Comparison of ENCODE assay signal across 11 mouse cellular contexts in genomic region chr10:111509981-111510380, GRCm38 (mm10). TPM values are rescaled to one million over a fixed set of nuclear protein-coding genes. Genes with fewer than 3 reads are reported as not detected.
A peak's percentile ranks its signal among the peaks of the same experiment; 100 is the strongest.
DNase-seq lines count a peak whose midpoint lies in the region; ATAC-seq and TF ChIP-seq lines count a peak whose summit lies in the region.
"Had no signal": no experiment of that assay in that cellular context is flagged by ENCODE, and none has a peak within 500 bp of the region (broad histone marks: within the 10 kb centered on the region; RNA-seq: fewer than 3 reads in every experiment).

No protein-coding gene starts in this region.

- no peaks in the 10 kb centered on the region for H3K36me3 ChIP-seq in forebrain, embryonic 16.5 days (ENCODE audit: control insufficient read depth, insufficient read depth)
- no peaks in the 10 kb centered on the region for H3K36me3 ChIP-seq in forebrain, embryonic 15.5 days
- H3K36me3 ChIP-seq in kidney, postnatal 0 days (ENCODE audit: insufficient read depth, low read length): no peaks in the 10 kb centered on the region
- H3K36me3 ChIP-seq in hindbrain, postnatal 0 days (ENCODE audit: insufficient read depth, low read length): no peaks in the 10 kb centered on the region

- WGBS in forebrain, embryonic 16.5 days: 85% methylated on average over 7 of the region's 7 CpGs
- WGBS in forebrain, embryonic 15.5 days: 88% methylated on average over 7 of the region's 7 CpGs
- 64% methylated on average over 7 of the region's 7 CpGs for WGBS in kidney, postnatal 0 days
- 71% methylated on average over 7 of the region's 7 CpGs for WGBS in hindbrain, postnatal 0 days

- H3K4me1 ChIP-seq in forebrain, embryonic 16.5 days (replicated peaks; ENCODE audit: control insufficient read depth, insufficient read depth, low read length): peaks cover 24% of the 10 kb centered on the region
- H3K4me1 ChIP-seq in forebrain, embryonic 15.5 days: peaks cover 22% of the 10 kb centered on the region
- H3K4me1 ChIP-seq in kidney, postnatal 0 days (replicated peaks; ENCODE audit: insufficient read depth, low read length): peaks cover 13% of the 10 kb centered on the region; the same call in 1 of the 2 replicates
- no peaks in the 10 kb centered on the region for H3K4me1 ChIP-seq in hindbrain, postnatal 0 days (ENCODE audit: insufficient read depth, low read length)

- H3K9me3 ChIP-seq in forebrain, embryonic 16.5 days (ENCODE audit: control insufficient read depth, low read length): no peaks in the 10 kb centered on the region
- H3K9me3 ChIP-seq in forebrain, embryonic 15.5 days: no peaks in the 10 kb centered on the region
- H3K9me3 ChIP-seq in kidney, postnatal 0 days (replicated peaks; ENCODE audit: low read length): no peaks in the 10 kb centered on the region
- H3K9me3 ChIP-seq in hindbrain, postnatal 0 days (ENCODE audit: low read length): no peaks in the 10 kb centered on the region

- DNase-seq in kidney, postnatal 0 days (ENCODE audit: low spot score): no peak
- DNase-seq in kidney, adult 9 months: no peak
- peak; percentile 42 for DNase-seq in 3134 (ENCODE audit: extremely low read depth, insufficient read length, low spot score)
- no peak for DNase-seq in hindbrain, postnatal 0 days (ENCODE audit: low spot score)
- DNase-seq: B cell, adult 2 months; cerebellum, postnatal 14 days had no signal

- H3K4me2 ChIP-seq in forebrain, embryonic 16.5 days (ENCODE audit: low read length): peak overlapping the region; percentile 47
- no peak overlapping the region for H3K4me2 ChIP-seq in forebrain, embryonic 15.5 days (replicated peaks)
- peak overlapping the region; percentile 81; the same call in 1 of the 2 replicates for H3K4me2 ChIP-seq in kidney, postnatal 0 days (ENCODE audit: low read length)
- peak overlapping the region; percentile 83 for H3K4me2 ChIP-seq in hindbrain, postnatal 0 days (ENCODE audit: low read depth, low read length)

- H3K9ac ChIP-seq in forebrain, embryonic 16.5 days (replicated peaks; ENCODE audit: low read depth, low read length): no peak overlapping the region
- H3K9ac ChIP-seq in forebrain, embryonic 15.5 days (replicated peaks): no peak overlapping the region
- no peak overlapping the region for H3K9ac ChIP-seq in kidney, postnatal 0 days (ENCODE audit: low read depth, low read length)
- H3K9ac ChIP-seq in hindbrain, postnatal 0 days (replicated peaks; ENCODE audit: low read length): no peak overlapping the region

- H3K27me3 ChIP-seq in forebrain, embryonic 16.5 days (replicated peaks; ENCODE audit: control insufficient read depth, insufficient read depth, low read length): no peaks in the 10 kb centered on the region
- no peaks in the 10 kb centered on the region for H3K27me3 ChIP-seq in forebrain, embryonic 15.5 days
- H3K27me3 ChIP-seq in kidney, postnatal 0 days (ENCODE audit: insufficient read depth, low read length): no peaks in the 10 kb centered on the region
- no peaks in the 10 kb centered on the region for H3K27me3 ChIP-seq in hindbrain, postnatal 0 days (ENCODE audit: insufficient read depth, low read length)
- H3K27me3 ChIP-seq: Patski had no signal

- H3K4me3 ChIP-seq in forebrain, embryonic 16.5 days (replicated peaks; ENCODE audit: low read length): no peak overlapping the region
- H3K4me3 ChIP-seq in forebrain, embryonic 15.5 days: no peak overlapping the region
- no peak overlapping the region for H3K4me3 ChIP-seq in kidney, postnatal 0 days (replicated peaks; ENCODE audit: low read depth, low read length)
- H3K4me3 ChIP-seq in hindbrain, postnatal 0 days (ENCODE audit: low read length): peak overlapping the region; percentile 78; the same call in 1 of the 2 replicates

- no peak for TF ChIP-seq CTCF in kidney, postnatal 0 days (IDR thresholded peaks at IDR 0.05; ENCODE audit: low read depth)
- TF ChIP-seq CTCF in hindbrain, postnatal 0 days (IDR thresholded peaks at IDR 0.05; ENCODE audit: low read depth): no peak

- ATAC-seq in forebrain, embryonic 16.5 days: no peak
- no peak for ATAC-seq in forebrain, embryonic 15.5 days (replicated peaks)
- no peak for ATAC-seq in kidney, postnatal 0 days (replicated peaks; ENCODE audit: low FRiP score, low read depth)
- ATAC-seq in hindbrain, postnatal 0 days: no peak
- ATAC-seq in monocyte, adult 5-6 weeks (replicated peaks; ENCODE audit: insufficient number of reproducible peaks, low FRiP score, low TSS enrichment, poor library complexity, severe bottlenecking): no peak
- no peak for ATAC-seq in CD4-positive, CD25-positive, alpha-beta regulatory T cell, adult 4 months
- ATAC-seq: Patski had no signal

- no peak overlapping the region for H3K27ac ChIP-seq in forebrain, embryonic 16.5 days (ENCODE audit: low read length)
- H3K27ac ChIP-seq in forebrain, embryonic 15.5 days (replicated peaks): no peak overlapping the region
- no peak overlapping the region for H3K27ac ChIP-seq in kidney, postnatal 0 days
- H3K27ac ChIP-seq in hindbrain, postnatal 0 days: peak overlapping the region; percentile 59; the same call in 1 of the 2 replicates

RNA-seq across cellular contexts. Expression of gene Phlda1, which starts 3.9 kb away (rescaled TPM):
- 24.4 and 25.3 TPM in 2 replicates for polyA plus RNA-seq in forebrain, embryonic 16.5 days (2015; fragmentation: Nextera tagmentation; extraction: Ambion mirVana)
- polyA plus RNA-seq in forebrain, embryonic 15.5 days (2015; fragmentation: Nextera tagmentation; extraction: Ambion mirVana): 23.3 and 24.3 TPM in 2 replicates
- polyA plus RNA-seq in kidney, postnatal 0 days (2015; fragmentation: Nextera tagmentation; extraction: Ambion mirVana): 25.3 and 29.5 TPM in 2 replicates
- total RNA-seq in hindbrain, postnatal 0 days (2014; rRNA removed): 7.0 and 8.4 TPM in 2 replicates
- polyA plus RNA-seq in hindbrain, postnatal 0 days (2015; fragmentation: Nextera tagmentation; extraction: Ambion mirVana): 36.2 and 39.4 TPM in 2 replicates
- 0.19 to 4.2 TPM (median 1.3 TPM) in 3 replicates for total RNA-seq in monocyte, adult 5-6 weeks (2017)
- 1 to 10 TPM; 5.8 to 9.9 TPM for polyA plus RNA-seq in CD4-positive, CD25-positive, alpha-beta regulatory T cell, adult 4 months (2017; shearing (Covaris generic))

RNA-seq across cellular contexts. Expression of gene Nap1l1, which starts 37.0 kb away (rescaled TPM):
- polyA plus RNA-seq in forebrain, embryonic 16.5 days (2015; fragmentation: Nextera tagmentation; extraction: Ambion mirVana): 199 and 215 TPM in 2 replicates
- 210 and 219 TPM in 2 replicates for polyA plus RNA-seq in forebrain, embryonic 15.5 days (2015; fragmentation: Nextera tagmentation; extraction: Ambion mirVana)
- 171 and 174 TPM in 2 replicates for polyA plus RNA-seq in kidney, postnatal 0 days (2015; fragmentation: Nextera tagmentation; extraction: Ambion mirVana)
- total RNA-seq in hindbrain, postnatal 0 days (2014; rRNA removed): 45.4 and 48.7 TPM in 2 replicates
- 174 and 197 TPM in 2 replicates for polyA plus RNA-seq in hindbrain, postnatal 0 days (2015; fragmentation: Nextera tagmentation; extraction: Ambion mirVana)
- 260 to 307 TPM (median 290 TPM) in 3 replicates for total RNA-seq in monocyte, adult 5-6 weeks (2017)
- 100 to 1,000 TPM; 105 to 108 TPM for polyA plus RNA-seq in CD4-positive, CD25-positive, alpha-beta regulatory T cell, adult 4 months (2017; shearing (Covaris generic))
